Mouse (Mus musculus): Measurements from ENCODE around the gene Krtap3-1. TPM values are rescaled to one million over a fixed set of nuclear protein-coding genes. Genes with fewer than 3 reads are reported as not detected.
"Not testable (repeated sequence)": the region's sequence is repeated elsewhere in the genome, so short reads cannot be mapped to it uniquely, and the experiment has no call there.

Gene Krtap3-1
- polyA plus RNA-seq (2012; rRNA removed), result not detected in 2 replicates

DNA sequence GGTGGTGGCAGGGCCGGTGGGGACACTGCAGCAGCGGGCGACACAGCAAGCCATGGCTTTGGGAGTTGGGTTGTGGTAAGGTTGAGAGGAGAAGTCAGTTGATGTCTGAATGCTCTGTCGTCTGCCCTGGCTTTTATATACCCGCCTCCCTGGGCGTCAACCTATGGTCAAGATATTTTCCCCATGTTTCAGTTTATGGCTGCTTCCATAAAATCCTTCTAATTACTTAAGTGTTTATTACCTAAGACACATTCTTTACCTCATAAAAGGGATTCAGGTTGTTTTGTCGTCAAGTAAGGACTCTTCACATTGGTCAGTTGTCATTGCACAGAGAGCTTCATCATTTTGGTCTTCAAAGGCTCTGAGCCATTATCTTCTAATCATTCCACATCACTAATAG is at the start of gene Krtap3-1:
Gene Krtap3-1 (minus strand): TSS at position 101 of the 400 bp plus-strand sequence.
- 72% methylated on average over 7 of the region's 7 CpGs for WGBS
- no peak within 1 kb of the TSS for H3K4me3 ChIP-seq (replicated peaks; ENCODE audit: insufficient read depth, low read depth, low read length)
- TF ChIP-seq CTCF (IDR thresholded peaks at IDR 0.05; ENCODE audit: borderline replicate concordance, insufficient read depth, low read depth, low read length), result no peak
- H3K27me3 ChIP-seq (ENCODE audit: control insufficient read depth, insufficient read depth, low read length), result no peaks in the 10 kb centered on the region
- H3K27ac ChIP-seq (ENCODE audit: insufficient read depth, low read length), result no peak within 1 kb of the TSS
- no peak for DNase-seq
- H3K4me1 ChIP-seq (ENCODE audit: control insufficient read depth, insufficient read depth, low read length), result no peaks in the 10 kb centered on the region

DNA sequence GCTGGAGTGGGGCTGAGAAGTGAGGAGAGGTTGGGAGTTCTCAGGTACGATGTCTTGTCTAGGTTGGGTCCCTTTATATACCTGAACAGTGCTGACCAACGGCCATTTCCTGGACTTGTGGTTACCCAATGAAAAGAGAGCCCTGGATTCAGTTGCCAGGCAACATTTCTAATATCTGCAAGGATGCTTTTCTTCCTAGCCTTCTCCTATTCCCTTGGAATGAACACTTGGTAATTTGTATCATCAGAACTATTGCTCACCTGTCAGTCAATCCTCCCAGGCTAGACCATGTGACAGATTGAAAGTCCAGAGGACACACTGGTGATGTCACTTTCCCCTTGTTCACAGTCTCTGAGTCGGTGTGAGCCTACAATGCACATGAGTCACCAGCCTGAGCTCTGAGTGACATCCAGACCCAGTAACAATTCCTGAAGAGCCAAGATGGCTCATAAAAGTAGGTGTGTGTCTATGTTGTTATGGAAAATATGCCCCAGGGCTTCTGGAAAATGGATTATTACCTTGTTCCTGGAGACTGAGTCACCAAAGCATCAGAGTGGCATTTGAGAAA is 48.5 kb upstream of the Krtap3-1 start, which contains the start of gene Krtap2-4:
Gene Krtap2-4 (minus strand): TSS at position 51 of the 568 bp plus-strand sequence.
- no peak for TF ChIP-seq POLR2A (IDR thresholded peaks at IDR 0.05; ENCODE audit: borderline replicate concordance, insufficient read depth, low read length)
- TF ChIP-seq CTCF (IDR thresholded peaks at IDR 0.05; ENCODE audit: borderline replicate concordance, insufficient read depth, low read depth, low read length), result no peak
- 60% methylated on average over 3 of the region's 3 CpGs for WGBS

DNA sequence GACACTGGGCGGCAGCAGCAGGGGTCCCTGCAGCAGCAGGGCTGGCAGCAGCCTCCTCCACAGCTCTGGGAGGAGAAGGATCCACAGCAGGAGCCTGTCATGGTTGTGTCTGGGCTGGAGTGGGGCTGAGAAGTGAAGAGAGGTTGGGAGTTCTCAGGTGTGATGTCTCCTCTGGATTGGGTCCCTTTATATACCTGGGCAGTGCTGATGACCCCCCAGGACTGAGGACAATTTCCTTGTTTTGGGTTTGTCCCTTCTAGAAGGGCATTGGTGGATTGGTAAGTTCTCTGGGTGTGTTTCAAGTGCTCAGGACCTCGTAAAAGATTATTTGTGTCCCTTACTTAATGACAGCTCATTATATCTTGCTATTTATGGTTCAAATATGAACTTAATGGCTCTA is 43.7 kb upstream of the Krtap3-1 start, which contains the start of gene Gm11937:
Gene Gm11937 (minus strand): TSS at position 101 of the 400 bp plus-strand sequence.
- H3K27ac ChIP-seq (ENCODE audit: insufficient read depth, low read length); H3K4me3 ChIP-seq (replicated peaks; ENCODE audit: insufficient read depth, low read depth, low read length); DNase-seq; H3K4me1 ChIP-seq (ENCODE audit: control insufficient read depth, insufficient read depth, low read length); H3K27me3 ChIP-seq (ENCODE audit: control insufficient read depth, insufficient read depth, low read length): not testable (repeated sequence)
- 83% methylated on average over 1 of the region's 2 CpGs for WGBS

More for the DNA sequence above, 48.5 kb upstream of the Krtap3-1 start, which contains the start of gene Krtap2-4:
- no peaks in the 10 kb centered on the region for H3K4me1 ChIP-seq (ENCODE audit: control insufficient read depth, insufficient read depth, low read length)
- H3K4me3 ChIP-seq (replicated peaks; ENCODE audit: insufficient read depth, low read depth, low read length), result no peak within 1 kb of the TSS
- H3K27ac ChIP-seq (ENCODE audit: insufficient read depth, low read length), result no peak within 1 kb of the TSS
- no peak for DNase-seq
- H3K27me3 ChIP-seq (ENCODE audit: control insufficient read depth, insufficient read depth, low read length), result no peaks in the 10 kb centered on the region

DNA sequence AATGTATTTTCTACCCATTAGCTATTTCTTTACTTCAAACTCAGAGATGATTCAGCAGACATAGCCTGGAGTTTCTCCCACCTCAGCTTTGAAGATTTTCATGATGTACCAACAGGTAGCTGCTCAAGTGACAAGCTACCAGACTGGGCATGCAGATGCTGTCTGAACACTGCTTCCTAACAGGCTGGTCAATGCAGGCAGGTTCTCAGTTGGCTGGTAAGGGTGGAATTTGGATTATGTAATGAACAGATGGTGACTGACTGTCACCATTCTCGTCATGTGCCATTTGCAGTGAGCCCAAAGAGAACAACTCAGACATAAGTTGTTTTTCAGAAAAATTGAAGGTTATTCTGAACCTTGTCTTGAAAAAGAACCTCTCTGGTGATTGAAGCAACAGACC is 42.7 kb upstream of the Krtap3-1 start:
- peak; percentile 11 to 52 for DNase-seq
- H3K4me1 ChIP-seq (ENCODE audit: control insufficient read depth, insufficient read depth, low read length), result no peaks in the 10 kb centered on the region
- H3K27me3 ChIP-seq (ENCODE audit: control insufficient read depth, insufficient read depth, low read length), result no peaks in the 10 kb centered on the region
- no peak overlapping the region for H3K27ac ChIP-seq (ENCODE audit: insufficient read depth, low read length)
- 17% methylated on average over 1 of the region's 1 CpGs for WGBS
- no peak overlapping the region for H3K4me3 ChIP-seq (replicated peaks; ENCODE audit: insufficient read depth, low read depth, low read length)
- TF ChIP-seq CTCF (IDR thresholded peaks at IDR 0.05; ENCODE audit: borderline replicate concordance, insufficient read depth, low read depth, low read length) (no peak), POLR2A (IDR thresholded peaks at IDR 0.05; ENCODE audit: borderline replicate concordance, insufficient read depth, low read length) (no peak)

DNA sequence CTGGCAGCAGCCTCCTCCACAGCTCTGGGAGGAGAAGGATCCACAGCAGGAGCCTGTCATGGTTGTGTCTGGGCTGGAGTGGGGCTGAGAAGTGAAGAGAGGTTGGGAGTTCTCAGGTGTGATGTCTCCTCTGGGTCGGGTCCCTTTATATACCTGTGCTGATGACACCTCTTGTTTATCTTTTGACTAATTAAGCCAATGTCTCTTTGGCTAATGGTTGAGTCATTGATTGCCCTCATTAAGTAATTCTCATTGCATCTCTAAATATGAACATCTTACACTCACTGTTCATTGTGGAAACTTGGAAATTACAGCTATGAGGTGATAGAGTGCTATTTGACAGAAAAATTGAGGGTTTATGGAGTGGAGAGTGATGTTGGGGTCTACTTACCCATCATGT is 36.8 kb upstream of the Krtap3-1 start, which contains the start of gene Gm11938:
Gene Gm11938 (minus strand): TSS at position 101 of the 400 bp plus-strand sequence.
- H3K4me1 ChIP-seq (ENCODE audit: control insufficient read depth, insufficient read depth, low read length); DNase-seq; H3K27me3 ChIP-seq (ENCODE audit: control insufficient read depth, insufficient read depth, low read length); H3K27ac ChIP-seq (ENCODE audit: insufficient read depth, low read length); H3K4me3 ChIP-seq (replicated peaks; ENCODE audit: insufficient read depth, low read depth, low read length): not testable (repeated sequence)
- WGBS, result 72% methylated on average over 1 of the region's 1 CpGs

DNA sequence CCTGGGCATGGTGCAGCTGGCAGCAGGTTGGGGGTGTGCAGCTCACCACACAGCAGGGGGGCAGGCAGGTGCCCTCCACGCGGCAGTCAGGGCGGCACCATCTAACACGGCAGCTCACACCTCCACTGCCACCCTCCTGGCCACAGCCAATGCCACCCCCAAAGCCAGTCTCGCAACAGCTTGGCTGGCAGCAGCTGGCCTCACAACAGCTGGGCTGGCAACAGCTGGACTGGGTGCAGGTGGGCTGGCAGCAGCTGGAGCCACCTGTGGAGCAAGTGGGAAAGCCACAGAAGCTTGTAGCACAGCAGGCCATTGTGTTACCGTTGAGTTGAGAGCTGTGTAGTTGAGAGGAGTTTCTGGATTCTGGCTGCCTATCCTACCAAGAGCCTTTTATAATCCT is 31.3 kb upstream of the Krtap3-1 start, which contains the start of gene Krtap9-3:
Gene Krtap9-3 (minus strand): TSS at position 364 of the 400 bp plus-strand sequence.
- H3K27me3 ChIP-seq (ENCODE audit: control insufficient read depth, insufficient read depth, low read length); H3K27ac ChIP-seq (ENCODE audit: insufficient read depth, low read length); H3K4me1 ChIP-seq (ENCODE audit: control insufficient read depth, insufficient read depth, low read length); DNase-seq; H3K4me3 ChIP-seq (replicated peaks; ENCODE audit: insufficient read depth, low read depth, low read length): not testable (repeated sequence)
- WGBS, result 73% methylated on average over 6 of the region's 6 CpGs

DNA sequence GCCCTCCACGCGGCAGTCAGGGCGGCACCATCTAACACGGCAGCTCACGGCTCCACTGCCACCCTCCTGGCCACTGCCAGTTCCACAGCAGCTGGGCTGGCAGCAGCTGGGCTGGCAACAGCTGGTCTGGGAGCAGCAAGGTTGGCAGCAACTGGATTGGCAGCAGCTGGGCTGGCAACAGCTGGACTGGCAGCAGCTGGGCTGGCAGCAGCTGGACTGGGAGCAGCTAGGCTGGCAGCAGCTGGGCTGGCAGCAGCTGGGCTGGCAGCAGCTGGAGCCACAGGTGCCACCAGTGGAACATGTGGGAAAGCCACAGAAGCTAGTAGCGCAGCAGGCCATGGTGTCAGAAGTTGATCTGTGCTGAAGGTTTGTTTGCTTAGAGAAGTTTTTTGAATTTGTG is 24.6 kb upstream of the Krtap3-1 start, which contains the start of gene Krtap1-3:
Gene Krtap1-3 (minus strand): TSS at position 359 of the 400 bp plus-strand sequence.
- Histone ChIP-seq H3K27me3 (ENCODE audit: control insufficient read depth, insufficient read depth, low read length) (no peaks in the 10 kb centered on the region), H3K4me1 (ENCODE audit: control insufficient read depth, insufficient read depth, low read length) (no peaks in the 10 kb centered on the region), H3K27ac (ENCODE audit: insufficient read depth, low read length) (no peak within 1 kb of the TSS), H3K4me3 (replicated peaks; ENCODE audit: insufficient read depth, low read depth, low read length) (no peak within 1 kb of the TSS)
- no peak for TF ChIP-seq CTCF (IDR thresholded peaks at IDR 0.05; ENCODE audit: borderline replicate concordance, insufficient read depth, low read depth, low read length)
- no peak for TF ChIP-seq POLR2A (IDR thresholded peaks at IDR 0.05; ENCODE audit: borderline replicate concordance, insufficient read depth, low read length)
- no peak for DNase-seq
- WGBS, result 71% methylated on average over 6 of the region's 6 CpGs

DNA sequence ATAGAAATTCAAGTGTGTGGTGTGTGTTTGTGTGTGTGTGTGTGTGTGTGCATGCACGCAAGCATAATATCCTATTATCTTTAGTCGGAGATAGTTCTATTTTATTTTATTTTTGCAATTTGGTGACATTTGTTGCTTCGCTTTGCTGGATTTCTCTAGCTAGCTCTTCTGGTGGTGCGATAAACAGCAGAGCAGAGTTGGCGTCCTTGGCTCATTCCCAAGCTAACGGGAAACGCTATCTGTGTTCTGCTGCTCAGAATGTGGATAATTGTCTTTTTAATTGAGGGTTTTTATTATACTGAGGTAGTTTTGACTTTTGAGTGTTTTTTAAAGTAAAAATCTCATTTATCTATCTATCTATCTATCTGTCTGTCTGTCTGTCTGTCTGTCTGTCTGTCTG is 18.7 kb upstream of the Krtap3-1 start:
- no peak for TF ChIP-seq CTCF (IDR thresholded peaks at IDR 0.05; ENCODE audit: borderline replicate concordance, insufficient read depth, low read depth, low read length)
- no peak for TF ChIP-seq POLR2A (IDR thresholded peaks at IDR 0.05; ENCODE audit: borderline replicate concordance, insufficient read depth, low read length)
- no peak overlapping the region for H3K27ac ChIP-seq (ENCODE audit: insufficient read depth, low read length)
- H3K4me1 ChIP-seq (ENCODE audit: control insufficient read depth, insufficient read depth, low read length), result no peaks in the 10 kb centered on the region
- H3K4me3 ChIP-seq (replicated peaks; ENCODE audit: insufficient read depth, low read depth, low read length), result no peak overlapping the region
- H3K27me3 ChIP-seq (ENCODE audit: control insufficient read depth, insufficient read depth, low read length), result no peaks in the 10 kb centered on the region
- no peak for DNase-seq
- 78% methylated on average over 7 of the region's 7 CpGs for WGBS

All from cerebellum, adult 2 months (tissue).